Mouse (Mus musculus) lung, postnatal 10 days (tissue): ENCODE measurements around the gene Upp2.

Experiments
- DNase-seq: peaks from one replicate; pipeline ENCODE4 v3.0.0; 2021

The Upp2 gene

GRCm38 (mm10) chr2:58697501-58697900 lies 130.4 kb downstream of the Upp2 start:
- no peak for DNase-seq

- peak; percentile 93 for DNase-seq
Observed at GRCm38 (mm10) chr2:58699931-58700330, 132.8 kb downstream of the Upp2 start.

GRCm38 (mm10) chr2:58700354-58700753 lies 133.3 kb downstream of the Upp2 start:
- no peak for DNase-seq

- DNase-seq: no peak
Observed at GRCm38 (mm10) chr2:58701627-58702026, 134.5 kb downstream of the Upp2 start.

- no peak for DNase-seq
Observed at GRCm38 (mm10) chr2:58703226-58703625, 136.1 kb downstream of the Upp2 start.

GRCm38 (mm10) chr2:58703646-58704045 lies 136.5 kb downstream of the Upp2 start:
- DNase-seq: no peak

- no peak for DNase-seq
Observed at GRCm38 (mm10) chr2:58704576-58704975, 137.5 kb downstream of the Upp2 start.

- DNase-seq: no peak
Observed at GRCm38 (mm10) chr2:58707676-58708075, 140.6 kb downstream of the Upp2 start.

- no peak for DNase-seq
Observed at GRCm38 (mm10) chr2:58710234-58710633, 143.1 kb downstream of the Upp2 start.

GRCm38 (mm10) chr2:58711049-58711448 lies 144.0 kb downstream of the Upp2 start:
- no peak for DNase-seq

- no peak for DNase-seq
Observed at GRCm38 (mm10) chr2:58711491-58711890, 144.4 kb downstream of the Upp2 start.

- DNase-seq: peak; percentile 84
Observed at GRCm38 (mm10) chr2:58711935-58712334, 144.8 kb downstream of the Upp2 start.

- no peak for DNase-seq
Observed at GRCm38 (mm10) chr2:58717898-58718297, 150.8 kb downstream of the Upp2 start.

- DNase-seq: no peak
Observed at GRCm38 (mm10) chr2:58737192-58737820, 170.2 kb downstream of the Upp2 start.

GRCm38 (mm10) chr2:58741213-58741612 lies 174.1 kb downstream of the Upp2 start:
- no peak for DNase-seq

GRCm38 (mm10) chr2:58742026-58742425 lies 174.9 kb downstream of the Upp2 start:
- DNase-seq: no peak

- no peak for DNase-seq
Observed at GRCm38 (mm10) chr2:58743446-58743845, 176.3 kb downstream of the Upp2 start.

GRCm38 (mm10) chr2:58747483-58748229 lies 180.6 kb downstream of the Upp2 start:
- no peak for DNase-seq

- DNase-seq: no peak
Observed at GRCm38 (mm10) chr2:58748296-58748695, 181.2 kb downstream of the Upp2 start.

GRCm38 (mm10) chr2:58752891-58753290 lies 185.8 kb downstream of the Upp2 start:
- DNase-seq: no peak

- no peak for DNase-seq
Observed at GRCm38 (mm10) chr2:58754736-58755135, 187.6 kb downstream of the Upp2 start.

GRCm38 (mm10) chr2:58758081-58758480 lies 191.0 kb downstream of the Upp2 start:
- no peak for DNase-seq

- no peak for DNase-seq
Observed at GRCm38 (mm10) chr2:58759676-58760075, 192.6 kb downstream of the Upp2 start.

GRCm38 (mm10) chr2:58765141-58765540 lies 198.0 kb downstream of the Upp2 start:
- no peak for DNase-seq

- DNase-seq: no peak
Observed at GRCm38 (mm10) chr2:58773833-58774232, 206.7 kb downstream of the Upp2 start.
